Mouse (Mus musculus): ENCODE measurements at regions not wholly inside any gene's neighbourhood (a gene's known extent, or its start where the extent isn't known, plus 50 kb on each side); places are given as distances from the start of the nearest gene placed in this dataset.

- DNase-seq (ENCODE audit: low spot score in 2 of 2), result no peak
Measured at GRCm38 (mm10) chr4:149844971-149845370, 70.9 kb upstream of the Slc25a33 start.

DNA sequence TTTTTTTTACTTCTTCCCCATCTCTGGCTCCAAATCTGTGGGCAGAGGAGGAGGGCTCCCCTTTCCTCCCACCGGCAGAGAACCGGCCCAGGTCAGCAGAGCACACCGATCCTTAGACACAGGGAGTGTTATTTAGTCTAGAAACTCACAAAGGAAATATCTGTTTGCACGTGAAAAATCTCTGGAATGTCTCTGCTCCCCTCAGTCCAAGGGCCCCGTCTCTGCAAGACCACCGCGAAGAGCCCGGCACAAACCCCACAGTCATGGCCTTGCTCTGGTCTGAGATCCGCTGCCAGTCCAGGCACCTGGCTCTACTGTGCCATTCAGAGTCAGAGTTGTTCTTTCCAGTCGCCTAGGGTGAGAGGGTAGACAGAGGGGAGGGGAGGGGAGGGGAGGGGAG is 69.7 kb upstream of the Slc25a33 start:
- DNase-seq (ENCODE audit: low spot score in 2 of 2), result no peak

DNA sequence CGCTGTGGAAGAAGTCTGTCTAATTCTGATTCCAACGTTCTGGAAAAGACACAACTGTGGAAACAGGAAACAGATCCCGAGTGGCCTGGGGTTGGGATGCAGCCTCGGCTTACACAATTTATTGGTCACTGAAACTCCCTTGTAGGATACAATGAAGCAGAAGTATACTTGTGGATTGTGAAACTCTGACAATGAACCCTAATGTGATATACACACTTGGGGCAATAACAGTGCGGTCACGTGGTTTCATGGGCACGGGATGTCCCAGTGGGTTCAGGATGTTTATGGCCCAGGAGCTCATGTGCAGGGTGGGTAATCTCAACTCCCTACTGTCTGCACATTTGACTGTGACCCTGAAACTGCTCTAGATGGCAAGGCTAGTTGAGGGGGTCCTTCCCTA is 68.8 kb upstream of the Slc25a33 start:
- no peak for DNase-seq (ENCODE audit: low spot score in 2 of 2)

- peak in 1 of 2 experiments; percentile 27 for DNase-seq (ENCODE audit: low spot score in 2 of 2)
Measured at GRCm38 (mm10) chr4:149841856-149842255, 67.8 kb upstream of the Slc25a33 start.

DNA sequence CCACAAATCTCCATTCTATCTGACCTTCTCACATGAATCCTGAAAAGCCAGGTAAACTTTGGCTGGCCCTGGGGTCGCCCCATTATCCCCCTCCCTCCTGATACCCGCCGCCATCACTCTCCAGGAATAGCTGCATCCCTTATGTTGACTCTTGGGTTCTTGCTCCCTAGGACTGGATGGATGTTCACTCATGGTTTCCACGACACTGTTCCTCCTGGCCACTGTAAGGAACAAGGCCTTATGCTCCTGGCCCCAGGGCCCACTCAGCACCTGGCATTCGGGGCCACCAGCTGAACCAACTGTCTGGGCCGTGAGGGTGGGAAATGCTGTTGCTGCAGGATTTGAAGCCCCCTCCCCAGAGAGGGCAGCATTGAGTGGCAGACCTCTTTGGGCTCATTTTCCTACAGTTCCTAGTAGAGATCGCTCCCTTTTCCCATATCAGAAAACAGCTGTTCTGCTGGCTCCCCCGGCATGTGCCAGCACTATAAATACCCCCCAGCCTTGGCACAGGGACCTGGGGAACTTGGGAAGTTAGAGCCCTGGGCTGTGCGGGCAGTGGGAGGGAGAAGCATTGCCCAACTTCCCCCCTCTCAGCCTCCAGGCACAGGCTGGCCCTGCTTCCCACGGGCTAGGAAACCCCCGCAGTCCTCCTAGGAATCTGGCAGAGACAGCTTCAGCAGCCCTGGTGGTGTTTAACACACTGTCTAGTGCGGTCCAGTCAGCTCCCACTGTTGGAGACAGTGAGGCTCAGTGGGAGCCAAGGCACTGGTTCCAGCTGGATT is 66.6 kb upstream of the Slc25a33 start:
- DNase-seq (ENCODE audit: low spot score in 2 of 2), result no peak

- peak in 1 of 2 experiments; percentile 38 for DNase-seq (ENCODE audit: low spot score in 2 of 2)
Measured at GRCm38 (mm10) chr4:149838682-149839081, 64.6 kb upstream of the Slc25a33 start.

DNA sequence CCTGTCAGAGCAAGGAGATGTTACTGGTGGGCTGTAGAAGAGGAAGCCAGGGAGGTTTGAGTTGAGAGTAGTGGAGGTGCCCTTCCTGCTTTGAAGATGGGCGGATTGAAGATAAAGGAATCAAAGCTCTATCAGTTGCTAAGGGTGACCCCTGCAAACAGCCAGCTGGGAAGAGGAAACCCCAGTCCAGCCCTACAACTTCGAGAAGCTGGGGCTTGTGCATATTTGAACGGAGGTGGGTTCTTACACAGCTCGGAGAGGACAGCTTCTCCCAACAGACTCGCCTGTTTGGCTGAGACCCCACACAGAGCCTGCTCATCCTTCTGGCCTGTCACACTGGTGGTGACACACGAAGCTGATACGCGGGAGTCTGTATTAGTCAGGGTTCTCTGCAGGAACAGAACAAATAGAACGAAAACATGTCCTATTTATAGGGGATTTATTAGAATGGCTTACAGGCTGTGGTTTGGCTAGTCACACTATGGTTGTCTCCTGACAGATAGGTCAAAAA is 60.6 kb upstream of the Slc25a33 start:
- no peak for DNase-seq (ENCODE audit: low spot score in 2 of 2)

DNA sequence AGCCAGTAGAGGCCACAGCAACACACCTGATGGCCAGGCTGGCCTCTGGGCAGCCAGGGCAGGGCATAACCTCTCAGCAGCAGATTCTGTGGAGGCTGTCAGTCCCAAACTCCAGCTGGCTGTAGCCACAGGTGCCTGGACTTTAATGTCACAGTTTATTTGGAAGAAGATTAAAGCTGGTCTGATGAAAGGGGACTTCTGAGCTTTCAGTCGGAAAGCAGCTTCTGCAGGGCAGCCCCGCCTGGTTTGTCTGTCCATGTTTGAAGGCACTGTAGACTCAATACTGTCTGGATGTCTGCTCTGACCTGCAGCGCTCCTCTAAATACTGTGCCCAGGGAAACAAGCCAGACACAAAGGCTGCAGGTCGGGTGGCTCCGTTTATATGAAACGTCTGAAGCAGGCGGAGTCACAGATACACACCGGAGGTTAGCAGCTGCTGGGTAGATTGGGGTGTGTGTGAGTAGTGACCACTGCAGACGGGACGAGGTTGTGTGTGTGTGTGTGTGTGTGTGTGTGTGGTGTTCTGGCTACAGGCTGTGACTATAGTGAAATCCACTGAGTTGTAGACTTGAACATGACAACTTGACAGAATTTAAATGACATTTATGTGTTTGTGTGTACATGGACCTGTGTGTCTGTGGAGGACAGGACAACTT is 58.5 kb upstream of the Slc25a33 start:
- DNase-seq (ENCODE audit: low spot score in 2 of 2), result no peak

- DNase-seq (ENCODE audit: low spot score in 2 of 2), result no peak
Measured at GRCm38 (mm10) chr4:149830551-149831192, 56.6 kb upstream of the Slc25a33 start.

DNA sequence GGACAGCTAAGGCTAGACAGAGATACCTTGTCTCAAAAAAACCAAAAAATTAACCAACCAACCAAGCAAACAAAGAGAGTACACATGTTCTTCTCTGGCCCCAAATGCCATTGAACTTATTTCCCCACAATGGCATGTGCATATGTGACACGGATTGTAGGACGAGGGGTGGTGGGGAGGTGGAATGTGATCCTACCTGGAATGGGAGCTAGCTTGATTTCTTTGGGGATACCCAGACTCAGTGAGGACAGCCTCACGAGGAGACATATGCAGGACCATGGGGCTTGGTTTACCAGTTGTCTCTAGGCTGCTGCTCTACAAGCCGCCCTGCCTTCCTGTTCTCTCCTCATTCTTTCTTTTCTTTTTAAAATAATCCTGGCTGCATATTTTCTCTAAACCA is 55.9 kb upstream of the Slc25a33 start:
- no peak for DNase-seq (ENCODE audit: low spot score in 2 of 2)

- DNase-seq (ENCODE audit: low spot score in 2 of 2), result no peak
Measured at GRCm38 (mm10) chr4:149827784-149828183, 53.7 kb upstream of the Slc25a33 start.
